Mouse (Mus musculus): ENCODE data around the gene Gm14214.

DNA sequence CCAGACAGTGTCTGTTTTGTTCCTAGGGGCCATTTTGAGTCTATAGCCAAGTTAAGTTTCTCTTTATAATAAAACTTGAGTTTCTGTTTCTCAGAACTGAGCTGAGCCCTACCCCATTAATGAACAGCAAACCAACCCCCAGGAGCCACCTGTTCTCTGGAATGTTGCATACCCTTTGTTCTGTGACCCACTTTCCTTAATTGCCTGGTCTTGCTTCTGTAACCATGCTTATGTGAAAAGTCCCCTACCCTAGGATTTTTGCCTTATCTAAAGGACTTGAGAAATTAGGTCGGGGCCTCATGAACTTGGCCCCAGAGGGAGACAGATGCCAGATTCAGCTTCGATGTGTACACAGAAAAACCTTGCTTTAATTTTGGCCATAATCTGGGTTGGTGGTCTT is 37.9 kb downstream of the Gm14214 start:
- TF ChIP-seq CTCF (IDR thresholded peaks at IDR 0.05; ENCODE audit: borderline replicate concordance, control insufficient read depth, extremely low read depth, insufficient read depth, low read length, poor library complexity) (no peak), POLR2A (IDR thresholded peaks at IDR 0.05; ENCODE audit: control insufficient read depth, extremely low read depth, insufficient read depth, low read length, poor library complexity) (no peak)
